Mouse (Mus musculus): ENCODE results near the gene Gm10147. TPM values are rescaled to one million over a fixed set of nuclear protein-coding genes. Genes with fewer than 3 reads are reported as not detected.
"Not testable (repeated sequence)": the region's sequence is repeated elsewhere in the genome, so short reads cannot be mapped to it uniquely, and the experiment has no call there.

Gene Gm10147
- not detected in 2 replicates for polyA plus RNA-seq (2015; fragmentation: Nextera tagmentation; extraction: Ambion mirVana)

DNA sequence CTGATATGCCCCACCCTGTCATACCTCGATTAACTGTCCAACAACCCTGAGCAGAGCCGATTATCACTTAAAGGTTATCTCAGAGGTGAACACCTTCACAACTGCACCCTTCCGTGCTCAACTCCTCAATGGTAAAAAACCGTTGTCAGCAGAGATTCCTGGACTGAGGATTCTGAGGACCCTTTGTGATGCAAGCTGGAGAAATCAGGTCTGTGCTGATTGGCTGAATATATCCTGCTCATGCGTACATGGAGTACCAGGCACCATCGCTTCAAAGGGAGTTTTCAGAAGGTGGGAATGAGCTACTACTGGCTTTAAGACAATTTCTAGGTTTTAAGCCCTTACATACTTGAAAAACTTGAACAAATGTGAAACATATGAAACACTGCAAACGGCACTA, at the start of gene Gm10147:
Gm10147 (minus strand) TSS at position 101 of the 400 bp plus-strand sequence.
- not testable (repeated sequence) for H3K27ac ChIP-seq (ENCODE audit: low read length); H3K36me3 ChIP-seq (ENCODE audit: insufficient read depth, low read length); H3K4me1 ChIP-seq (ENCODE audit: insufficient read depth, low read length); ATAC-seq (ENCODE audit: low FRiP score, low TSS enrichment); H3K4me2 ChIP-seq (replicated peaks; ENCODE audit: low read depth, low read length); H3K4me3 ChIP-seq (ENCODE audit: low read length); H3K27me3 ChIP-seq (ENCODE audit: insufficient read depth, low read length); H3K9ac ChIP-seq (replicated peaks; ENCODE audit: low read length); H3K9me3 ChIP-seq (ENCODE audit: low read length)
- WGBS: no CpG with 5 or more reads among the region's 7 CpGs

Small RNA genes within 50 kb of the gene (microRNA-seq; reads per million reads assigned to microRNA genes)
- not detected for gene Gm44499

Measured in kidney, embryonic 16.5 days (tissue).